Mouse (Mus musculus) spleen, adult 2 months (tissue): ENCODE data around the gene 2810006K23Rik.

ENCODE experiments used
- CTCF ChIP-seq: fragments of 200-500 bp; IDR thresholded peaks from 2 replicates; pipeline ENCODE4 v1.5.1; 2011; ENCODE audit warnings: mild to moderate bottlenecking, inconsistent platforms; ENCODE audit not compliant: insufficient read depth, insufficient read length, insufficient replicate concordance; ENCODE audit errors: extremely low read depth
- POLR2A ChIP-seq: fragments of 200-500 bp; IDR thresholded peaks from 2 replicates; pipeline ENCODE4 v1.6.1; 2011; ENCODE audit warnings: low read depth, low read length, inconsistent platforms

- TF ChIP-seq CTCF (no peak), POLR2A (no peak)
Observed at GRCm38 (mm10) chr5:124334392-124334791, 6.5 kb downstream of the 2810006K23Rik start.
